Mouse (Mus musculus) embryo, embryonic 11.5 days (tissue): Measurements from ENCODE around the gene Slc38a3.

Experiments
- DNase-seq: peaks from one replicate; pipeline ENCODE4 v3.0.0-alpha.2; 2012; ENCODE audit warnings: low read depth, low spot score

Slc38a3 gene

DNA sequence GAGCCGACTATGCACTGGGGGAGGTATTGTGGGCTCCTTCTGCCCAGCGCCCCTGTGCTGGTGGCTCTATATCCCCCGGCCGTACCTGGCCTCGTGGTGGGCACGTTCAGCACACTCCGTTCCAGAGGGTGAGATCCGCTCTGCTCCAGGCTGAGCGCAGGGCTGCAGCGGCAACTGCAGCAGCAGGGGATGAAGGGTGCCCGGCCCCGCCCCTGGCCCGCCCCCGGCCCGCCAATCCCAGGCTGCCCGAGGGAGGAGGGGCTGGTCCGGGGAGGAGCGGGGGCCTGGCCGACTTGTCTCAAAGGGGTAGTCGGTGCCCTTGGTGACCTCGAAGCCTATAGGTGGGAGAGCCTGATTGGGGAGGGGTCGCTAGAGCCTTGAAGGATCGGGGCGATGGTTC, 2.1 kb downstream of the Slc38a3 start:
- DNase-seq, result no peak

- no peak for DNase-seq
Observed at GRCm38 (mm10) chr9:107666751-107667205, 2.6 kb downstream of the Slc38a3 start.

DNA sequence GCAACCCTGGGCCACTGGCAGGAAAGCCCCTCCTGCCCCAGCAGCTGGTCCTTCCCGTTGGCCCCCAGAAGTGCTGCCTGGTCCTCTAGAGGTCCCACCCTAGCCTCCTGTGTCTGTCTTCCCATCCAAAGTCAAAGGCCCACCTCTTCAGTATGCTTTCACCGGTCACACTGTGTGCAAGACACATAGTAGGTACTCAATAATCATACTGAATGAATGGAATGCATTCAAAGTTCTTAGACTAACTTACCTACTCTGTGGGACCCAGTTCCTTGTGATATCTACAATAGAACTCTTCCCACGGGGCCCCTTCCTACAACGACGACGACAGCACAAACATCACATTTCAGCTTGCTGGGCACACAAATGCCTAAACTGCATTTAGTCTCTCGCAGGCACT, 4.0 kb downstream of the Slc38a3 start:
- no peak for DNase-seq

- DNase-seq, result no peak
Observed at GRCm38 (mm10) chr9:107663525-107663924, 5.8 kb downstream of the Slc38a3 start.

DNA sequence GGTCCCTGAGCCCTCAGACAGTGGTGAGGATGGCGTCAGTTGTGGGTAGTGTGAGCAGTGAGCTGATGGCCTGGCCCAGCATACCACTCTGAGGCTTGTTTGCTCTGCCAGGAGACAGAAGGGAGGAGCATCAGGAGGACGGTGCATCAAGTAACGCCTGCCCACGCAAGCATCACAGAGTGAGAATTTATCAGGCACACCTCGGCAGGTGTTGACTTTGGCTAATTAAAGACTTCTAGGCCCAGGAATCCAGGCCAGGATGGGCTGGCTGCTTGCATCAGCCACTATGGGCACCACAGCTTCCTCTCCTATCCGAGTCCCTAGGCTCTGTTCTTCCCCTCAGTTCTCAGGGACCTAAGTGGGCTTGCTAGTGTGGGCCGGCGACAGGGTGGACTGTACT, 7.0 kb downstream of the Slc38a3 start:
- DNase-seq, result no peak

GRCm38 (mm10) chr9:107660777-107661176, 8.6 kb downstream of the Slc38a3 start:
- DNase-seq, result no peak

DNA sequence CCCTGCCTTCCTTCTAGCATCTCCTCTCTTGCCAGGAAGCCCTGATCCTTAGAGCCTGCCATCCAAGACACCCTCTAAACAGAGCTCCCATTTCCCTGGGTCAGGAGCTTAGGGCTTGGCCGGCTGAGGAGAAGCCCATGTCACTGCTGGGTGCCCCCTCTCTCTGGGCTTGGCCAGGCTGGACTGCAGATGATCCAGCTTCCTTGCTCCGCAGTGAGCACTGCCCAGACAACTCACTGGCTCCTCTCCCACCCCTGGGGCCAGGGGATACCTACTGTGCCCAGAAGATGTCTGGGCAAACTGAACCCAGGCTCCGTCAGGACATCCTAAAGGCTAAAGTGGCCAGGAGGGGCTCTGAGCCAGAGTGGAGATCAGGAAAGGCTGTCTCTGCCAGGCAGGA, 9.4 kb downstream of the Slc38a3 start:
- no peak for DNase-seq

DNA sequence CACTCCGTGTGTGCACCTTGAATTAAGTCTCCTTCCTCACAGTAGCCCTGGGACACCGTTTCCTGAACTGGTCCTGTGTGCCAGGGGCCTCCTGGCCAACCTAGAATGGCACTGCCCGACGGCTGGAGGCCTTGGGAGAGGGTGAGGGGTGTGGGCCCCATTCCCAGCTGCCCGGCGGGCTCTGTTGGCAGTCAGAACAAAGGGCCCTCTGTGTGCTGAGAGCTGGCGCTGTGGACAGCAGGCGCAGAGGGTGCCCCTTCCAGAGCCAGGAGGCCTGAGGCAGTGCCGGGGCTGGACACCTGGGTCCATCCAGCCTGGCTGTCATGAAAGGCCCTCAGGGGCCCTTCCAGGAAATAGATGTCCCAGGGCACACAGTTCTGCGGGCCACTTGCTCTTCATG, 9.8 kb downstream of the Slc38a3 start:
- DNase-seq, result no peak

GRCm38 (mm10) chr9:107658096-107658495, 11.2 kb downstream of the Slc38a3 start:
- DNase-seq, result no peak

- DNase-seq, result no peak
Observed at GRCm38 (mm10) chr9:107657144-107657543, 12.2 kb downstream of the Slc38a3 start.

- DNase-seq, result no peak
Observed at GRCm38 (mm10) chr9:107654585-107654984, 14.7 kb downstream of the Slc38a3 start.

- DNase-seq, result no peak
Observed at GRCm38 (mm10) chr9:107653474-107653873, 15.9 kb downstream of the Slc38a3 start.

DNA sequence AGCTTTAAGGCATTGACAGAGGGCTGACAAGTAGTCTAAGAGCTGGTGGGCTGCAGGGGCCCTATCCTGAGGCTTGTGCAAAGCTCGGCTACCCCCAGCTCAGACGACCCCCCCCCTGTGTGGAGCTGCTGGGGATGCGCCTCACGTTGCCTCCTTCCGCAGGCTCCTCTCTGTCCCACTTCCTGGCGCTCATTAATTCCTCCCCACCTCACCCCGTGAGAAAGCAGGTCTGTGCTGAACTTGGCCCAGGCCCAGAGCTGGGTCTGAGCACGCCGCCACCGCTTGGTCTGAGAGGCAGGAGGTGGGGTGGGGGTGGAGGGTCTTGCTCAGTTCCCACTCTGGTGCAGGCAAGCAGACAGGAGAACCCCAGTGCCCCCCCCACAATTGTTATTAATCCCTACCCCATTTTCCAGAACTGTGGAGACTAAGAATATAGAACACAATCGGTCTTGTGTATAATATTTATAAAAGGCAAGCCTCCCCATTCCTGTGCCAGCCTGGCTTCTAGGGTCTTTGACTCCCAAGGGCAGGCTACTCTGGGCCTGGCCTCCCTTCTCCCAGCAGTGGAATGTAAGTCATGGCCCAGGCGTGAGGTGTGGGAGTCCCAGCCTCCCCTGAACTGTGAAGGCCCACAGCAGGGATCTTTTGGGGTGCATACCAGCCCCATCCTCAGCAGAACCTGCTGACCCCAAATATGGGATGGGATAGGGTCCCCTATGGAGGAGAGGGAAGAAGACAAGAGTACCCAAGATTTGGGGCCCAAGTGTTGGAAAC, 18.4 kb downstream of the Slc38a3 start:
- DNase-seq, result no peak

DNA sequence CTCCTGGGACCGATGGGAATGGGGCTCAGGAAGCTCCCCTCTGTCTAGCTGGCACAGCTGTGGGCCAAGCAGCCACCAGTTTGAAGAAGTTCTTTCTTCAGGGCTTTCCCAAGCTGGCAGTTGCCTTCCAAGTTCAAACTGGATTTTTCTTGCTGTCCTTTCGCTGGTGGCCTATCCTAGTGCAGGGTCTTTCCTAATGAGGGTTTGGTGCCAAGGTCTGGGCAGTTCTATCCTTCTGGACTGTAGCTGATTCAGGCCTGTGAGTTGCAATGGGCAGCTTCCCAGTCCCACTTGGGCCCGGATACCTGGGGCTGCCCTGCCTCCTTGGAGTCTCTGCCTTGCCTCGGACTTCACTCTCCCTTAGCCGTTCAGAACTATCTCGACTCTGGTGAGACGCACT, 19.1 kb downstream of the Slc38a3 start:
- no peak for DNase-seq

- no peak for DNase-seq
Observed at GRCm38 (mm10) chr9:107648767-107649166, 20.6 kb downstream of the Slc38a3 start.

GRCm38 (mm10) chr9:107646975-107647374, 22.4 kb downstream of the Slc38a3 start:
- DNase-seq, result no peak

DNA sequence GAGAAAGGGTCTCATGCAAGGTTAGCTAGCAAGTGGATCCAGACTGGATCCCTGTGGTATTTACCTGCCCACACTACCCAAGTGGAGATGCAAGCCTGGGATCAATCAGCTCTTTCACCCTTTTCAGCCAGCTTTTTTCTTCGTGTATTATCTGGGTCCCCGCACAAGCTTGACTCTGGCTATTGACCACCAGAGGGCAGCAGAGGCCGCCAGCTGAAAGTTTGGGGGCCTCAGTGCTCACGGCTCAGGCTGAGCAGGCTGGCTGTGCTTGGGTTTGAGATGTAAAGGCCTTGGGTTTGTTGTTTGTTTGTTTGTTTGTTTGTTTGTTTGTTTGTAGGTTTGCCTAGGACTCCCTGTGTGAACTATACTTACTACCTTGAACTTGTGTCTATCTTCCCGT, 23.8 kb downstream of the Slc38a3 start:
- peak; percentile 80 for DNase-seq

DNA sequence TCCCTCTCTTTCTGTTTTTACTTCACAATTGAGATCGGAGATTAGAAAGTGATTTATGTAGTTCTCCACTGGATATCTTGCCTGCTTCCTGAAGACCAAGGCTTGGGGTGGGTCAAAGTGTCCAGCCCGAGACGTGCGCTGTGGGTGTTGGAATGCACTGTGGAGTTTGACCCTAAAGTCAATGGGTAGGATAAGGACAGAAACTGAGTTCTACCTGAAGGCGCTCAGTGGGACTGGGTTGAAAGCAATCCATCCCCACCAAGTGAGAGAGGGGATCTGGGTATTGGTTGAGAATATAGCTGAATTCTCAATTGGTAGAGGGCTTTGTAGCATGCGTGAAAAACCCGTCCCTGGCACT, 24.2 kb downstream of the Slc38a3 start:
- DNase-seq, result no peak

DNA sequence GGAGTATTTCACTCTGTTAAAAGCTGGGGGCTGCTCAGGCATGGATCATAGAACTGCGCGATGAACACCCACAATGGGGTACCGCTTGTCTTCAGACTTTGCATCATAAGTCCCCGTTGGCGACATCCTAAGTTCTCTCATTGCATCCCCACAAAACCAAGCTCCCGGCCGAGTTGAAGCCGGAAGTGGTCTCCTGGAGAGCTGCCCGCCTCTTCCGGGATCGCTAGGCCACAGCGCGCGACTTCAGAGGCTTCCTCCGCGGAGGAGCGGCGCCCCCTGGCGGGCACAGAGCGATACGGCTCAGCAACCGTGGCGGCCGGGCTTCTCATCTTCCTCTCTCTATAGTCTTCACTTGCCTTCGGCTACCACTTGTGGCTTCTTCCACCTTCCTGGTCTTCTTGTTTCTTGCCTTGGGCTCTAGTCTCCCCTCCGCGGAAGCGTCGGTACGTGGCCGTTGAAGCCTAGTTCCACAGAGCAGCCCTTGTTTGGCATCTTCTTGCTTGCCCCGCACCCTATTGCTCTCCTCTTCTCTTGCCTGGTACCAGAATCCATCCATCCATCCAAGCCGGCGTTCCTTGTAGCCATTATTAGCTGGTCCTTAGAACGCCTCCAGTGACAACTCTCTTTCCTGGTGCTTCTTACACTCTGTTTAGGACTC, 24.7 kb downstream of the Slc38a3 start:
- peak; percentile 89 for DNase-seq

GRCm38 (mm10) chr9:107643544-107644214, 25.7 kb downstream of the Slc38a3 start:
- DNase-seq, result no peak

DNA sequence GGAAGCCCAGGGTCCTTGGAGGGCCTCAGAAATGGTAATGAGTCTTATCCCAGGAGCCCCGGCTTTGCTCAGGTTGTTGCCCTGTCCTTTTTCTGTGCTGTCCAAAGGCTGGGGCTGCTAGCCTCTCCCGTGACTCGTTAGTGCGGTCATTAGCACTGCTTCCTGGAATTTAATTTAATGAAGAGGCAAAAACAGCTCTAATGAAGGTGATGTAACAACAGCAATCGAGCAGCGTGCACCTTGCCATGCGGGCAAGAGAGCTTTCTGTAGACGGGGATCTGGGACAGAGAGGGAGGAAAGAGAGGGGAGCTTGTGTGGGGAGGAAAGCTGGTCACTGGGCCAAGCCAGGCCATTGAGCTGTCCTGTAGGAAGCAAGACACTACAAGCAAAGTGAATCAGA, 27.7 kb downstream of the Slc38a3 start:
- DNase-seq, result no peak

- DNase-seq, result no peak
Observed at GRCm38 (mm10) chr9:107640257-107640772, 29.0 kb downstream of the Slc38a3 start.

DNA sequence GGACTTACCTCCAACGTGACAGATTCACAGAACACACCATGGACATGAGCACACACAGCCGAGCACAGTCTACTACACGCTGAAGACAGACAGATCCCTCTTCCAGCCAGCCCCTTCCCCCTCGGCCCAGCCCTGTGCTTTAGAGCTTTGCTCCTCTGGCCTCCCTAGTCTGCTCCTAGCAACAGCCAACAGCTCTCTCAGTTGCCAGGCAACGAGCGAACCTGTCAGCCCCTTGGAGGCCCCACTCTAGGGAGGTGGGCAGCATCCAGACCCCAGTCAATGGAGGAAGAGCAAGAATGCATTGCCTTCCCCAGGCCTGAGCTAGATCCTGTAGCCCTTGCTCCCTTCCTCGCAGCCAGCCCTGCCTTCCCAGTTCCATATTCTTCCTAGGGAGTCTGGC, 32.3 kb downstream of the Slc38a3 start:
- DNase-seq, result no peak
